Mouse (Mus musculus): ENCODE data around the gene Synpo2. TPM values are rescaled to one million over a fixed set of nuclear protein-coding genes. Genes with fewer than 3 reads are reported as not detected.

Gene Synpo2
- total and polyA plus RNA-seq, 2 experiments from 2014 or later, result 14.7 to 17.9 TPM

GRCm38 (mm10) chr3:123205065-123205464, 30.9 kb downstream of the Synpo2 start:
- no peak for TF ChIP-seq EP300 (IDR thresholded peaks at IDR 0.05; ENCODE audit: low read depth)
- no peak for TF ChIP-seq CTCF (IDR thresholded peaks at IDR 0.05; ENCODE audit: low read depth)
- peaks cover 15% of the 10 kb centered on the region; the same call in 1 of the 2 replicates for H3K4me1 ChIP-seq (ENCODE audit: control insufficient read depth, insufficient read depth)
- WGBS, result 59% methylated on average over 6 of the region's 6 CpGs
- no peak overlapping the region for H3K9ac ChIP-seq (replicated peaks; ENCODE audit: low read depth, low read length)
- DNase-seq (ENCODE audit: low spot score) (no peak), ATAC-seq (ENCODE audit: insufficient read depth, low read depth) (no peak)
- H3K27ac ChIP-seq (ENCODE audit: low read depth), result peak overlapping the region; percentile 71
- no peaks in the 10 kb centered on the region for H3K27me3 ChIP-seq (ENCODE audit: control insufficient read depth, insufficient read depth, low read length)
- H3K36me3 ChIP-seq (replicated peaks; ENCODE audit: control insufficient read depth, insufficient read depth, low read length), result no peaks in the 10 kb centered on the region
- peak overlapping the region; percentile 23; the same call in 1 of the 2 replicates for H3K4me2 ChIP-seq (ENCODE audit: low read depth, low read length)
- H3K9me3 ChIP-seq (replicated peaks; ENCODE audit: control insufficient read depth, low read length), result no peaks in the 10 kb centered on the region
- H3K4me3 ChIP-seq (ENCODE audit: low read depth, low read length), result no peak overlapping the region

DNA sequence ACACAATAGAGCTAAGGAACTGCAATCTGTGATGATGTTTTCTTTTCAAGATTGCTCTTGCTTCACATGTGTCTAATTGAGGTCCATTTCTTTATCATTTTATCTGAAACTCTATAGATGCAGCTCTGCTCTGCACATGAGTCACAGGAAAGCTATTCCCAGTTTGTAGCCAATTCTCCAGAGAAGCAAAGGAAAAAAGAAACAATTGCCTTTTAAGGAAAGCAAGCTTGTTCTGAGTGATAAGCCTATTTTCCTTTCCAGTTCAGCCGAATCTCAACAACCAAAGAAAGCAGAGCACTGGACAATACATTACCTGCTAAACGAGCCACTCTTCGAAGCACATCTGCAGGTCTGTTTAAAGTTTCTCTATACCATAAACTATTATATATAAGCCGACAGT, 31.3 kb downstream of the Synpo2 start:
- H3K4me2 ChIP-seq (ENCODE audit: low read depth, low read length), result no peak overlapping the region
- peak; percentile 50 for DNase-seq (ENCODE audit: low spot score)
- WGBS, result 33% methylated on average over 4 of the region's 4 CpGs

GRCm38 (mm10) chr3:123201798-123202197, 34.2 kb downstream of the Synpo2 start:
- Histone ChIP-seq H3K9ac (replicated peaks; ENCODE audit: low read depth, low read length) (no peak overlapping the region), H3K27ac (ENCODE audit: low read depth) (no peak overlapping the region), H3K4me2 (ENCODE audit: low read depth, low read length) (no peak overlapping the region), H3K36me3 (replicated peaks; ENCODE audit: control insufficient read depth, insufficient read depth, low read length) (no peaks in the 10 kb centered on the region), H3K27me3 (ENCODE audit: control insufficient read depth, insufficient read depth, low read length) (no peaks in the 10 kb centered on the region), H3K9me3 (replicated peaks; ENCODE audit: control insufficient read depth, low read length) (no peaks in the 10 kb centered on the region), H3K4me1 (ENCODE audit: control insufficient read depth, insufficient read depth) (peaks cover 14% of the 10 kb centered on the region; the same call in 1 of the 2 replicates), H3K4me3 (ENCODE audit: low read depth, low read length) (no peak overlapping the region)
- no peak for TF ChIP-seq EP300 (IDR thresholded peaks at IDR 0.05; ENCODE audit: low read depth)
- no peak for TF ChIP-seq CTCF (IDR thresholded peaks at IDR 0.05; ENCODE audit: low read depth)
- ATAC-seq (ENCODE audit: insufficient read depth, low read depth) (no peak), DNase-seq (ENCODE audit: low spot score) (no peak)
- WGBS, result 89% methylated on average over 2 of the region's 2 CpGs

More for the DNA sequence above, 31.3 kb downstream of the Synpo2 start:
- Histone ChIP-seq H3K9me3 (replicated peaks; ENCODE audit: control insufficient read depth, low read length) (no peaks in the 10 kb centered on the region), H3K4me1 (ENCODE audit: control insufficient read depth, insufficient read depth) (peaks cover 15% of the 10 kb centered on the region; the same call in 1 of the 2 replicates), H3K27me3 (ENCODE audit: control insufficient read depth, insufficient read depth, low read length) (no peaks in the 10 kb centered on the region), H3K36me3 (replicated peaks; ENCODE audit: control insufficient read depth, insufficient read depth, low read length) (no peaks in the 10 kb centered on the region), H3K4me3 (ENCODE audit: low read depth, low read length) (no peak overlapping the region), H3K27ac (ENCODE audit: low read depth) (peak overlapping the region; percentile 71), H3K9ac (replicated peaks; ENCODE audit: low read depth, low read length) (no peak overlapping the region)
- peak; percentile 39; the same call in 1 of the 2 replicates for ATAC-seq (ENCODE audit: insufficient read depth, low read depth)
- no peak for TF ChIP-seq CTCF (IDR thresholded peaks at IDR 0.05; ENCODE audit: low read depth)
- no peak for TF ChIP-seq EP300 (IDR thresholded peaks at IDR 0.05; ENCODE audit: low read depth)

- Histone ChIP-seq H3K9me3 (replicated peaks; ENCODE audit: control insufficient read depth, low read length) (no peaks in the 10 kb centered on the region), H3K27ac (ENCODE audit: low read depth) (no peak overlapping the region), H3K9ac (replicated peaks; ENCODE audit: low read depth, low read length) (no peak overlapping the region), H3K4me3 (ENCODE audit: low read depth, low read length) (no peak overlapping the region), H3K4me2 (ENCODE audit: low read depth, low read length) (no peak overlapping the region), H3K36me3 (replicated peaks; ENCODE audit: control insufficient read depth, insufficient read depth, low read length) (no peaks in the 10 kb centered on the region), H3K4me1 (ENCODE audit: control insufficient read depth, insufficient read depth) (peaks cover 5% of the 10 kb centered on the region; the same call in 1 of the 2 replicates), H3K27me3 (ENCODE audit: control insufficient read depth, insufficient read depth, low read length) (no peaks in the 10 kb centered on the region)
- ATAC-seq (ENCODE audit: insufficient read depth, low read depth) (no peak), DNase-seq (ENCODE audit: low spot score) (no peak)
- TF ChIP-seq EP300 (IDR thresholded peaks at IDR 0.05; ENCODE audit: low read depth) (no peak), CTCF (IDR thresholded peaks at IDR 0.05; ENCODE audit: low read depth) (no peak)
- WGBS, result 82% methylated on average over 4 of the region's 4 CpGs
Measured at GRCm38 (mm10) chr3:123193740-123194139, 42.2 kb downstream of the Synpo2 start.

DNA sequence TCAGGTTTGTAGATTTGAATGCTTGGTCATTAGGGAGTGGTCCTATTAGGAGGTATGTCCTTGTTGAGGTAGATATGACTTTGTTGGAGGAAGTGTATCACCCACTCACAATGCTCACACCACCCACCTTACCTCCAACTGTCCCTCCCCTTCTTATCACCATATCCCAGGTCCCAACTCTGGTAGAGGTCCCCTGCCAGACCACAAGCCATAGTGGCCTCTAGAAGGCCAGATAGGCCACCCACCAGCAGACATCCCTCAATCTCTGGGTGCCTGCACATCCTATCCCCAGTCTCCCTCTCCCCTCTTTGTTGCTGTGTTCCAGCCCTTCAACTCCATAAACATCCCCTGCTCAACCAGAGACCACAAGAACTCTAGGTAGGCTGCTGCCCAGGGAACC, 44.3 kb downstream of the Synpo2 start:
- H3K4me1 ChIP-seq (ENCODE audit: control insufficient read depth, insufficient read depth), result peaks cover 5% of the 10 kb centered on the region; the same call in 1 of the 2 replicates

DNA sequence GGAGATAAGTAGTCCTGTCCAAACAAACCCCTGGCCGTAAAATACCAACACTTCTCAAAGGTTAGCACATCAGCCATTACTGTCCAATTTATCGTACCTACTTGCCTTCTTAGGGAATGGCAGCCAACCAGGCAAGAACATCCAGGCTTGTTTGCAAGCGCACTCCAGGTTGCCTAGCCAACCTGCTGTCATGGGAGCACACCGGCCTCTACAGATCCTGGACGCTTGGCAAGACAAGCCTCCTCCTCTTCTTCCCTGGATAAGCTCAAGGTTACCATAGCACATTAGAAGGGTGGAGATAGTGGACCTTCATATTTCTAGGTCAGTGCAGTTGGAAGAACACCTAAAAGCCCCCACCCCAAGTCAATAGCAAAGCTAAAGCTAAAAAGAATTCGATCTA, 45.6 kb downstream of the Synpo2 start:
- Histone ChIP-seq H3K9me3 (replicated peaks; ENCODE audit: control insufficient read depth, low read length) (no peaks in the 10 kb centered on the region), H3K4me3 (ENCODE audit: low read depth, low read length) (no peak overlapping the region), H3K4me2 (ENCODE audit: low read depth, low read length) (no peak overlapping the region), H3K9ac (replicated peaks; ENCODE audit: low read depth, low read length) (no peak overlapping the region), H3K27ac (ENCODE audit: low read depth) (no peak overlapping the region), H3K36me3 (replicated peaks; ENCODE audit: control insufficient read depth, insufficient read depth, low read length) (no peaks in the 10 kb centered on the region), H3K4me1 (ENCODE audit: control insufficient read depth, insufficient read depth) (peaks cover 5% of the 10 kb centered on the region; the same call in 1 of the 2 replicates), H3K27me3 (ENCODE audit: control insufficient read depth, insufficient read depth, low read length) (no peaks in the 10 kb centered on the region)
- 50% methylated on average over 6 of the region's 6 CpGs for WGBS
- no peak for TF ChIP-seq CTCF (IDR thresholded peaks at IDR 0.05; ENCODE audit: low read depth)
- no peak for TF ChIP-seq EP300 (IDR thresholded peaks at IDR 0.05; ENCODE audit: low read depth)
- peak; percentile 78 for ATAC-seq (ENCODE audit: insufficient read depth, low read depth)
- DNase-seq (ENCODE audit: low spot score), result peak; percentile 39

More for the DNA sequence above, 44.3 kb downstream of the Synpo2 start:
- Histone ChIP-seq H3K4me2 (ENCODE audit: low read depth, low read length) (no peak overlapping the region), H3K36me3 (replicated peaks; ENCODE audit: control insufficient read depth, insufficient read depth, low read length) (no peaks in the 10 kb centered on the region), H3K9me3 (replicated peaks; ENCODE audit: control insufficient read depth, low read length) (no peaks in the 10 kb centered on the region), H3K27ac (ENCODE audit: low read depth) (no peak overlapping the region), H3K9ac (replicated peaks; ENCODE audit: low read depth, low read length) (no peak overlapping the region), H3K27me3 (ENCODE audit: control insufficient read depth, insufficient read depth, low read length) (no peaks in the 10 kb centered on the region), H3K4me3 (ENCODE audit: low read depth, low read length) (no peak overlapping the region)
- TF ChIP-seq EP300 (IDR thresholded peaks at IDR 0.05; ENCODE audit: low read depth), result no peak
- TF ChIP-seq CTCF (IDR thresholded peaks at IDR 0.05; ENCODE audit: low read depth), result no peak
- no peak for ATAC-seq (ENCODE audit: insufficient read depth, low read depth)
- no peak for DNase-seq (ENCODE audit: low spot score)

Measured in heart, postnatal 0 days (tissue).